In the genomic region with DNA sequence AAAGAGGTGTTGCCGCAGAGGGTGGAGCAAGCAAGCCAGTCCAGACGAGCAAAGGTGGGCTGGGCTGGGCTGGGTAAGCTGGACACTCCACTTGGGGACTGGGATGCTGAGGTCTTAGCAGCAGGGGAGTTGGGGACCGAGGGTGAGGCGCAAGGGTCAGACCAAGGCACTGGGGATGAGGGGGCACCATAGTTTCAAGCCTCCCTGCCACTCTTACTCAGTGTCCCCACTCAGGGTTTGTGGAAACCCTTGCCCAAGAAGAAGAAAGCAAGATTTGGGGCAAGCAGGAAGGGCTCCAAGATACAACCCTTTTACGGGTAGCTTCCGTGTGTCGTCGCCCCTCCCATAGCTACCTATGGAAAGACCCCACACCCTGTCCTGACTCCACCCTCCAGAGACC, we compare ENCODE assay signal across 8 mouse cellular contexts.
DNase-seq lines count a peak whose midpoint lies in the region; ATAC-seq and TF ChIP-seq lines count a peak whose summit lies in the region.

No protein-coding gene starts in this region.

- H3K27me3 ChIP-seq in lung, embryonic 16.5 days (ENCODE audit: control insufficient read depth, insufficient read depth, low read depth, low read length): peaks cover 30% of the 10 kb centered on the region
- peaks cover 89% of the 10 kb centered on the region for H3K27me3 ChIP-seq in forebrain, embryonic 12.5 days
- H3K27me3 ChIP-seq in limb, embryonic 10.5 days (ENCODE audit: low read depth, poor library complexity, severe bottlenecking): peaks cover 89% of the 10 kb centered on the region

- H3K4me3 ChIP-seq in lung, embryonic 16.5 days (ENCODE audit: low read length): peak overlapping the region; percentile 50; the same call in 1 of the 2 replicates
- peak overlapping the region; percentile 52 for H3K4me3 ChIP-seq in forebrain, embryonic 12.5 days (replicated peaks)
- H3K4me3 ChIP-seq in limb, embryonic 10.5 days: peak overlapping the region; percentile 59
- H3K4me3 ChIP-seq in olfactory bulb, adult 2 months (ENCODE audit: insufficient read depth, low read depth, low read length): peak overlapping the region; percentile 54

- no peak overlapping the region for H3K27ac ChIP-seq in lung, embryonic 16.5 days (ENCODE audit: low read length)
- no peak overlapping the region for H3K27ac ChIP-seq in forebrain, embryonic 12.5 days
- H3K27ac ChIP-seq in limb, embryonic 10.5 days: no peak overlapping the region
- H3K27ac ChIP-seq in olfactory bulb, adult 2 months (ENCODE audit: insufficient read depth, low read depth, low read length): no peak overlapping the region

- no peak for ATAC-seq in lung, embryonic 16.5 days (ENCODE audit: low read depth)
- ATAC-seq in forebrain, embryonic 12.5 days (ENCODE audit: low FRiP score): no peak

- peaks cover 4% of the 10 kb centered on the region for H3K4me1 ChIP-seq in lung, embryonic 16.5 days (replicated peaks; ENCODE audit: control insufficient read depth, insufficient read depth, low read length)
- H3K4me1 ChIP-seq in forebrain, embryonic 12.5 days: peaks cover 32% of the 10 kb centered on the region
- peaks cover 39% of the 10 kb centered on the region for H3K4me1 ChIP-seq in limb, embryonic 10.5 days
- H3K4me1 ChIP-seq in olfactory bulb, adult 2 months (ENCODE audit: control insufficient read depth, insufficient read depth, low read length): peaks cover 20% of the 10 kb centered on the region

- peak overlapping the region; percentile 92 for H3K4me2 ChIP-seq in lung, embryonic 16.5 days (ENCODE audit: low read depth, low read length)
- peak overlapping the region; percentile 93 for H3K4me2 ChIP-seq in forebrain, embryonic 12.5 days

- no peak overlapping the region for H3K9ac ChIP-seq in lung, embryonic 16.5 days (ENCODE audit: low read length)
- peak overlapping the region; percentile 65 for H3K9ac ChIP-seq in forebrain, embryonic 12.5 days

- no peak for TF ChIP-seq POLR2A in olfactory bulb, adult 2 months (IDR thresholded peaks at IDR 0.05; ENCODE audit: insufficient read depth, low read depth, low read length)

- no peaks in the 10 kb centered on the region for H3K36me3 ChIP-seq in lung, embryonic 16.5 days (ENCODE audit: control insufficient read depth, insufficient read depth, low read length)
- H3K36me3 ChIP-seq in forebrain, embryonic 12.5 days (replicated peaks): no peaks in the 10 kb centered on the region
- no peaks in the 10 kb centered on the region for H3K36me3 ChIP-seq in limb, embryonic 10.5 days

- no peak for TF ChIP-seq CTCF in olfactory bulb, adult 2 months (IDR thresholded peaks at IDR 0.05; ENCODE audit: insufficient read depth, low read depth, low read length)

- WGBS in lung, embryonic 16.5 days: 11% methylated on average over 8 of the region's 8 CpGs
- 8% methylated on average over 8 of the region's 8 CpGs for WGBS in forebrain, embryonic 12.5 days
- WGBS in limb, embryonic 10.5 days: 10% methylated on average over 8 of the region's 8 CpGs
- 31% methylated on average over 8 of the region's 8 CpGs for WGBS in olfactory bulb, adult 2 months

- no peak for DNase-seq in lung, postnatal 25 days (ENCODE audit: low spot score)
- no peak for DNase-seq in limb, embryonic 10.5 days (ENCODE audit: low spot score)
- DNase-seq in embryo, embryonic 11 days: no peak
- DNase-seq in testis, postnatal 10 days (ENCODE audit: low spot score): no peak
- no peak for DNase-seq in left cerebral cortex, adult 9 months (ENCODE audit: low spot score in 2 of 2)

- H3K9me3 ChIP-seq in lung, embryonic 16.5 days (ENCODE audit: control insufficient read depth, low read length): no peaks in the 10 kb centered on the region
- no peaks in the 10 kb centered on the region for H3K9me3 ChIP-seq in forebrain, embryonic 12.5 days
- no peaks in the 10 kb centered on the region for H3K9me3 ChIP-seq in limb, embryonic 10.5 days (replicated peaks)
